Mouse (Mus musculus): ENCODE measurements around the gene AI481877. TPM values are rescaled to one million over a fixed set of nuclear protein-coding genes. Genes with fewer than 3 reads are reported as not detected.
A peak's percentile ranks its signal among the peaks of the same experiment; 100 is the strongest.

The AI481877 gene
- total and polyA plus RNA-seq, 2 experiments from 2014 or later: not detected

GRCm38 (mm10) chr4:58999686-59000085, 139.1 kb downstream of the AI481877 start:
- H3K9me3 ChIP-seq (replicated peaks; ENCODE audit: control insufficient read depth, low read length): no peaks in the 10 kb centered on the region
- no peak overlapping the region for H3K4me2 ChIP-seq (ENCODE audit: low read depth, low read length)
- no peak overlapping the region for H3K27ac ChIP-seq (ENCODE audit: low read depth)
- no peak overlapping the region for H3K9ac ChIP-seq (replicated peaks; ENCODE audit: low read depth, low read length)
- peaks cover 13% of the 10 kb centered on the region for H3K4me1 ChIP-seq (ENCODE audit: control insufficient read depth, insufficient read depth)
- ATAC-seq (ENCODE audit: insufficient read depth, low read depth) (no peak), DNase-seq (ENCODE audit: low spot score) (peak; percentile 61)
- TF ChIP-seq EP300 (IDR thresholded peaks at IDR 0.05; ENCODE audit: low read depth) (no peak), CTCF (IDR thresholded peaks at IDR 0.05; ENCODE audit: low read depth) (peak; percentile 88)
- no peaks in the 10 kb centered on the region for H3K27me3 ChIP-seq (ENCODE audit: control insufficient read depth, insufficient read depth, low read length)
- H3K4me3 ChIP-seq (ENCODE audit: low read depth, low read length): no peak overlapping the region
- no peaks in the 10 kb centered on the region for H3K36me3 ChIP-seq (replicated peaks; ENCODE audit: control insufficient read depth, insufficient read depth, low read length)
- 7% methylated on average over 2 of the region's 2 CpGs for WGBS

- Histone ChIP-seq H3K4me2 (ENCODE audit: low read depth, low read length) (no peak overlapping the region), H3K4me1 (ENCODE audit: control insufficient read depth, insufficient read depth) (0 out of 2 replicates have a peak, but pooled peaks cover 6% of the 10 kb centered on the region), H3K9ac (replicated peaks; ENCODE audit: low read depth, low read length) (no peak overlapping the region), H3K27me3 (ENCODE audit: control insufficient read depth, insufficient read depth, low read length) (no peaks in the 10 kb centered on the region), H3K4me3 (ENCODE audit: low read depth, low read length) (no peak overlapping the region), H3K36me3 (replicated peaks; ENCODE audit: control insufficient read depth, insufficient read depth, low read length) (no peaks in the 10 kb centered on the region), H3K9me3 (replicated peaks; ENCODE audit: control insufficient read depth, low read length) (no peaks in the 10 kb centered on the region), H3K27ac (ENCODE audit: low read depth) (no peak overlapping the region)
- ATAC-seq (ENCODE audit: insufficient read depth, low read depth) (no peak), DNase-seq (ENCODE audit: low spot score) (no peak)
- 65% methylated on average over 1 of the region's 1 CpGs for WGBS
- TF ChIP-seq CTCF (IDR thresholded peaks at IDR 0.05; ENCODE audit: low read depth) (no peak), EP300 (IDR thresholded peaks at IDR 0.05; ENCODE audit: low read depth) (no peak)
Measured at GRCm38 (mm10) chr4:58998688-58999087, 140.1 kb downstream of the AI481877 start.

- WGBS: 33% methylated on average over 5 of the region's 5 CpGs
- no peak for TF ChIP-seq EP300 (IDR thresholded peaks at IDR 0.05; ENCODE audit: low read depth)
- TF ChIP-seq CTCF (IDR thresholded peaks at IDR 0.05; ENCODE audit: low read depth): no peak
- Histone ChIP-seq H3K27me3 (ENCODE audit: control insufficient read depth, insufficient read depth, low read length) (no peaks in the 10 kb centered on the region), H3K9ac (replicated peaks; ENCODE audit: low read depth, low read length) (no peak overlapping the region), H3K4me1 (ENCODE audit: control insufficient read depth, insufficient read depth) (0 out of 2 replicates have a peak, but pooled peaks cover 6% of the 10 kb centered on the region), H3K4me3 (ENCODE audit: low read depth, low read length) (no peak overlapping the region), H3K36me3 (replicated peaks; ENCODE audit: control insufficient read depth, insufficient read depth, low read length) (no peaks in the 10 kb centered on the region), H3K27ac (ENCODE audit: low read depth) (no peak overlapping the region), H3K9me3 (replicated peaks; ENCODE audit: control insufficient read depth, low read length) (no peaks in the 10 kb centered on the region), H3K4me2 (ENCODE audit: low read depth, low read length) (no peak overlapping the region)
- ATAC-seq (ENCODE audit: insufficient read depth, low read depth) (no peak), DNase-seq (ENCODE audit: low spot score) (no peak)
Measured at GRCm38 (mm10) chr4:58997081-58997480, 141.7 kb downstream of the AI481877 start.

GRCm38 (mm10) chr4:58995251-58995693, 143.5 kb downstream of the AI481877 start:
- 53% methylated on average over 8 of the region's 8 CpGs for WGBS
- no peak for ATAC-seq (ENCODE audit: insufficient read depth, low read depth)
- no peak overlapping the region for H3K4me2 ChIP-seq (ENCODE audit: low read depth, low read length)

GRCm38 (mm10) chr4:58994762-58995161, 144.0 kb downstream of the AI481877 start, which contains the start of gene Dnajc25:
Gene Dnajc25, plus strand, starts transcription at chr4:58995062.
- 80% methylated on average over 4 of the region's 4 CpGs for WGBS
- no peak for TF ChIP-seq CTCF (IDR thresholded peaks at IDR 0.05; ENCODE audit: low read depth)
- TF ChIP-seq EP300 (IDR thresholded peaks at IDR 0.05; ENCODE audit: low read depth): no peak

More at GRCm38 (mm10) chr4:58995251-58995693, 143.5 kb downstream of the AI481877 start:
- TF ChIP-seq EP300 (IDR thresholded peaks at IDR 0.05; ENCODE audit: low read depth): no peak
- TF ChIP-seq CTCF (IDR thresholded peaks at IDR 0.05; ENCODE audit: low read depth): no peak
- no peaks in the 10 kb centered on the region for H3K9me3 ChIP-seq (replicated peaks; ENCODE audit: control insufficient read depth, low read length)
- H3K27ac ChIP-seq (ENCODE audit: low read depth): no peak overlapping the region
- no peak overlapping the region for H3K4me3 ChIP-seq (ENCODE audit: low read depth, low read length)
- no peaks in the 10 kb centered on the region for H3K36me3 ChIP-seq (replicated peaks; ENCODE audit: control insufficient read depth, insufficient read depth, low read length)
- H3K9ac ChIP-seq (replicated peaks; ENCODE audit: low read depth, low read length): no peak overlapping the region
- 0 out of 2 replicates have a peak, but pooled peaks cover 6% of the 10 kb centered on the region for H3K4me1 ChIP-seq (ENCODE audit: control insufficient read depth, insufficient read depth)
- DNase-seq (ENCODE audit: low spot score): no peak
- no peaks in the 10 kb centered on the region for H3K27me3 ChIP-seq (ENCODE audit: control insufficient read depth, insufficient read depth, low read length)

More at GRCm38 (mm10) chr4:58994762-58995161, 144.0 kb downstream of the AI481877 start, which contains the start of gene Dnajc25:
- ATAC-seq (ENCODE audit: insufficient read depth, low read depth) (no peak), DNase-seq (ENCODE audit: low spot score) (no peak)
- no peaks in the 10 kb centered on the region for H3K27me3 ChIP-seq (ENCODE audit: control insufficient read depth, insufficient read depth, low read length)
- no peaks in the 10 kb centered on the region for H3K9me3 ChIP-seq (replicated peaks; ENCODE audit: control insufficient read depth, low read length)
- 0 out of 2 replicates have a peak, but pooled peaks cover 6% of the 10 kb centered on the region for H3K4me1 ChIP-seq (ENCODE audit: control insufficient read depth, insufficient read depth)
- H3K27ac ChIP-seq (ENCODE audit: low read depth): no peak within 1 kb of the TSS
- no peaks in the 10 kb centered on the region for H3K36me3 ChIP-seq (replicated peaks; ENCODE audit: control insufficient read depth, insufficient read depth, low read length)
- H3K4me3 ChIP-seq (ENCODE audit: low read depth, low read length): no peak within 1 kb of the TSS
- no peak within 1 kb of the TSS for H3K4me2 ChIP-seq (ENCODE audit: low read depth, low read length)
- H3K9ac ChIP-seq (replicated peaks; ENCODE audit: low read depth, low read length): no peak within 1 kb of the TSS

Other genes with a start within 250 kb of the AI481877 start
- gene Ecpas, start 226.2 kb downstream of the AI481877 start, total RNA-seq (2014; rRNA removed; ENCODE audit: low replicate concordance): 38.0 and 62.9 TPM in 2 replicates
- gene Ecpas, start 226.2 kb downstream of the AI481877 start, polyA plus RNA-seq (2015; fragmentation: Nextera tagmentation; extraction: Ambion mirVana): 21.5 and 26.7 TPM in 2 replicates
- not detected in 2 replicates for gene Zkscan16, start 195.4 kb downstream of the AI481877 start, total RNA-seq (2014; rRNA removed; ENCODE audit: low replicate concordance)
- 0.05 TPM in 1 of 2 replicates, not detected in the other for gene Zkscan16, start 195.4 kb downstream of the AI481877 start, polyA plus RNA-seq (2015; fragmentation: Nextera tagmentation; extraction: Ambion mirVana)
- 6.5 and 8.6 TPM in 2 replicates for gene Ptgr1, start 151.9 kb downstream of the AI481877 start, total RNA-seq (2014; rRNA removed; ENCODE audit: low replicate concordance)
- gene Ptgr1, start 151.9 kb downstream of the AI481877 start, polyA plus RNA-seq (2015; fragmentation: Nextera tagmentation; extraction: Ambion mirVana): 6.9 and 8.1 TPM in 2 replicates
- gene Dnajc25, start 143.9 kb downstream of the AI481877 start, total RNA-seq (2014; rRNA removed; ENCODE audit: low replicate concordance): 5.1 and 5.3 TPM in 2 replicates
- gene Dnajc25, start 143.9 kb downstream of the AI481877 start, polyA plus RNA-seq (2015; fragmentation: Nextera tagmentation; extraction: Ambion mirVana): 12.4 and 14.4 TPM in 2 replicates
- gene Gm20503, start 135.8 kb downstream of the AI481877 start, total RNA-seq (2014; rRNA removed; ENCODE audit: low replicate concordance): not detected in 2 replicates
- 19.8 TPM in 2 replicates for gene Gm20503, start 135.8 kb downstream of the AI481877 start, polyA plus RNA-seq (2015; fragmentation: Nextera tagmentation; extraction: Ambion mirVana)
- 16.7 and 34.2 TPM in 2 replicates for gene Gng10, start 103.9 kb downstream of the AI481877 start, total RNA-seq (2014; rRNA removed; ENCODE audit: low replicate concordance)
- 38.4 and 41.3 TPM in 2 replicates for gene Gng10, start 103.9 kb downstream of the AI481877 start, polyA plus RNA-seq (2015; fragmentation: Nextera tagmentation; extraction: Ambion mirVana)
- gene Ugcg, start 50.3 kb upstream of the AI481877 start, total RNA-seq (2014; rRNA removed; ENCODE audit: low replicate concordance): 19.2 and 35.3 TPM in 2 replicates
- 6.2 TPM in 2 replicates for gene Ugcg, start 50.3 kb upstream of the AI481877 start, polyA plus RNA-seq (2015; fragmentation: Nextera tagmentation; extraction: Ambion mirVana)